Comparison of ENCODE assay signal across 16 mouse cellular contexts in genomic region chr1:191529406-191529805, GRCm38 (mm10). TPM values are rescaled to one million over a fixed set of nuclear protein-coding genes. Genes with fewer than 3 reads are reported as not detected.
DNase-seq lines count a peak whose midpoint lies in the region; TF ChIP-seq lines count a peak whose summit lies in the region.
"Had no signal": no experiment of that assay in that cellular context is flagged by ENCODE, and none has a peak within 500 bp of the region (broad histone marks: within the 10 kb centered on the region; RNA-seq: fewer than 3 reads in every experiment).

No protein-coding gene starts in this region.

- H3K4me1 ChIP-seq in embryonic facial prominence, embryonic 10.5 days: no peaks in the 10 kb centered on the region
- H3K4me1 ChIP-seq: embryonic facial prominence, embryonic 15.5 days; forebrain, embryonic 15.5 days; limb, embryonic 13.5 days; midbrain, embryonic 13.5 days had no signal

- H3K9me3 ChIP-seq in embryonic facial prominence, embryonic 10.5 days: no peaks in the 10 kb centered on the region
- H3K9me3 ChIP-seq: embryonic facial prominence, embryonic 15.5 days; forebrain, embryonic 15.5 days; limb, embryonic 13.5 days; midbrain, embryonic 13.5 days had no signal

- no peak for TF ChIP-seq CTCF in gastrocnemius, adult 2 months (IDR thresholded peaks at IDR 0.05)
- TF ChIP-seq CTCF in layer of hippocampus, adult 2 months (conservative IDR thresholded peaks at IDR 0.05): no peak

- H3K36me3 ChIP-seq in embryonic facial prominence, embryonic 10.5 days (replicated peaks): peaks cover 21% of the 10 kb centered on the region
- H3K36me3 ChIP-seq: embryonic facial prominence, embryonic 15.5 days; forebrain, embryonic 15.5 days; limb, embryonic 13.5 days; midbrain, embryonic 13.5 days had no signal

- H3K4me3 ChIP-seq in gastrocnemius, adult 2 months: no peak overlapping the region
- H3K4me3 ChIP-seq in embryonic facial prominence, embryonic 10.5 days: no peak overlapping the region
- H3K4me3 ChIP-seq in layer of hippocampus, adult 2 months: no peak overlapping the region
- H3K4me3 ChIP-seq: embryonic facial prominence, embryonic 15.5 days; forebrain, embryonic 15.5 days; limb, embryonic 13.5 days; midbrain, embryonic 13.5 days had no signal

- 81% methylated on average over 2 of the region's 2 CpGs for WGBS in embryonic facial prominence, embryonic 10.5 days

- H3K27me3 ChIP-seq in embryonic facial prominence, embryonic 10.5 days (replicated peaks; ENCODE audit: low read depth, poor library complexity, severe bottlenecking): no peaks in the 10 kb centered on the region
- H3K27me3 ChIP-seq: embryonic facial prominence, embryonic 15.5 days; forebrain, embryonic 15.5 days; limb, embryonic 13.5 days; midbrain, embryonic 13.5 days had no signal

- H3K27ac ChIP-seq in gastrocnemius, adult 2 months: peak overlapping the region; percentile 66
- no peak overlapping the region for H3K27ac ChIP-seq in embryonic facial prominence, embryonic 10.5 days (replicated peaks)
- no peak overlapping the region for H3K27ac ChIP-seq in layer of hippocampus, adult 2 months
- H3K27ac ChIP-seq: forebrain, embryonic 15.5 days; limb, embryonic 13.5 days; midbrain, embryonic 13.5 days had no signal

- DNase-seq in adrenal gland, postnatal 10 days: peak; percentile 45
- DNase-seq in adrenal gland, adult 8-10 months: no peak
- DNase-seq in ovary, adult 18-20 months (ENCODE audit: low spot score): peak; percentile 38
- no peak for DNase-seq in ovary, postnatal 36 days (ENCODE audit: low spot score)
- peak; percentile 87 for DNase-seq in gastrocnemius, adult 2 months
- peak; percentile 25 to 36 for DNase-seq in heart, postnatal 36 days
- DNase-seq in embryonic facial prominence, embryonic 10.5 days (ENCODE audit: low spot score): no peak
- no peak for DNase-seq in layer of hippocampus, adult 2 months (ENCODE audit: low spot score in 2 of 2)
- DNase-seq: B cell, adult 2 months; layer of hippocampus, postnatal 36 days; right cerebral cortex, adult 18-20 months; thymus, adult 18-20 months had no signal

- intact Hi-C loops in gastrocnemius, adult 2 months (cut with DNase I): no loop called here
- intact Hi-C loops in heart, postnatal 36 days (cut with DNase I): no loop called here

RNA-seq across cellular contexts. Expression of gene Dtl, which starts 45.9 kb away (rescaled TPM):
- 10 to 100 TPM in 1 of 2 experiments, 1 to 10 TPM in 1; 7.8 to 11.9 TPM for total RNA-seq in adrenal gland, postnatal 10 days (2021)
- total RNA-seq in adrenal gland, adult 8-10 months (2022): 1 to 10 TPM in 1 of 4 experiments, under 1 TPM in 3; 0.64 to 1.7 (median 0.79) TPM
- under 1 TPM in 1 of 2 experiments, not detected in 1; 0.11 TPM for total RNA-seq in gastrocnemius, adult 2 months (2021)
- total RNA-seq in heart, postnatal 36 days (2021): under 1 TPM; 0.19 to 0.31 TPM
- polyA plus RNA-seq in embryonic facial prominence, embryonic 10.5 days (2016; fragmentation: Nextera tagmentation; extraction: Ambion mirVana): 87.4 and 88.6 TPM in 2 replicates
- total RNA-seq in layer of hippocampus, adult 2 months (2021): 1 to 10 TPM in 1 of 2 experiments, under 1 TPM in 1; 0.61 to 1.1 TPM

RNA-seq across cellular contexts. Expression of gene Ints7, which starts 46.0 kb away (rescaled TPM):
- total RNA-seq in adrenal gland, postnatal 10 days (2021): 10 to 100 TPM; 33.8 to 36.4 TPM
- 10 to 100 TPM; 22.5 to 31.1 (median 24.6) TPM for total RNA-seq in adrenal gland, adult 8-10 months (2022)
- total RNA-seq in gastrocnemius, adult 2 months (2021): 1 to 10 TPM; 6.7 to 7.2 TPM
- 10 to 100 TPM; 10.4 to 11.4 TPM for total RNA-seq in heart, postnatal 36 days (2021)
- polyA plus RNA-seq in embryonic facial prominence, embryonic 10.5 days (2016; fragmentation: Nextera tagmentation; extraction: Ambion mirVana): 80.2 and 82.2 TPM in 2 replicates
- total RNA-seq in layer of hippocampus, adult 2 months (2021): 10 to 100 TPM; 23.2 to 25.8 TPM

Comparison
In these comparisons a context has a peak if more than half of its experiments do, and no peak if none do; other contexts are left out.
1. DNase-seq: peak in adrenal gland, postnatal 10 days (single experiment), ovary, adult 18-20 months (single experiment), gastrocnemius, adult 2 months (single experiment) and heart, postnatal 36 days (2 of 2); none in adrenal gland, adult 8-10 months (single experiment), ovary, postnatal 36 days (single experiment), embryonic facial prominence, embryonic 10.5 days (single experiment) and layer of hippocampus, adult 2 months (0 of 2).